Mouse (Mus musculus): ENCODE data around the gene Eme2.

- TF ChIP-seq HCFC1 (IDR thresholded peaks at IDR 0.05; ENCODE audit: borderline replicate concordance, insufficient read depth, low read length) = no peak
- 0 out of 2 replicates have a peak, but pooled peaks have one; percentile 11 for TF ChIP-seq ZC3H11A (IDR thresholded peaks at IDR 0.05; ENCODE audit: borderline replicate concordance, low read depth, low read length)
- TF ChIP-seq ZNF384 (IDR thresholded peaks at IDR 0.05; ENCODE audit: low read depth, low read length) = no peak
Observed at GRCm38 (mm10) chr17:24881738-24882440, 13.0 kb downstream of the Eme2 start.

All from ES-E14 (cell line).